Mouse (Mus musculus): ENCODE measurements around the gene Gcgr. TPM values are rescaled to one million over a fixed set of nuclear protein-coding genes. Genes with fewer than 3 reads are reported as not detected.
"Not testable (repeated sequence)": the region's sequence is repeated elsewhere in the genome, so short reads cannot be mapped to it uniquely, and the experiment has no call there.

The Gcgr gene
- polyA plus RNA-seq, 1 experiment = not detected

- peak overlapping the region; percentile 86 for H3K4me3 ChIP-seq (ENCODE audit: insufficient read depth, low read depth, low read length)
- WGBS = 71% methylated on average over 11 of the region's 11 CpGs
- H3K27ac ChIP-seq (ENCODE audit: insufficient read depth, low read depth, low read length) = peak overlapping the region; percentile 45; the same call in 1 of the 2 replicates
- no peak for TF ChIP-seq POLR2A (IDR thresholded peaks at IDR 0.05; ENCODE audit: insufficient read depth, low read depth, low read length)
- TF ChIP-seq CTCF (IDR thresholded peaks at IDR 0.05; ENCODE audit: insufficient read depth, low read depth, low read length) = no peak
- H3K4me1 ChIP-seq (ENCODE audit: control insufficient read depth, insufficient read depth, low read length) = peaks cover 22% of the 10 kb centered on the region
These were observed 19.7 kb downstream of the Gcgr start for GRCm38 (mm10) chr11:120549986-120550809.

- 96% methylated on average over 28 of the region's 28 CpGs for WGBS
- peak within 1 kb of the TSS; percentile 86 for H3K4me3 ChIP-seq (ENCODE audit: insufficient read depth, low read depth, low read length)
- H3K4me1 ChIP-seq (ENCODE audit: control insufficient read depth, insufficient read depth, low read length) = peaks cover 22% of the 10 kb centered on the region
- peak within 1 kb of the TSS; percentile 45; the same call in 1 of the 2 replicates for H3K27ac ChIP-seq (ENCODE audit: insufficient read depth, low read depth, low read length)
- no peak for TF ChIP-seq POLR2A (IDR thresholded peaks at IDR 0.05; ENCODE audit: insufficient read depth, low read depth, low read length)
- TF ChIP-seq CTCF (IDR thresholded peaks at IDR 0.05; ENCODE audit: insufficient read depth, low read depth, low read length) = no peak
These were observed 20.4 kb downstream of the Gcgr start, which contains the start of gene Ppp1r27 for GRCm38 (mm10) chr11:120550810-120551440. Gene Ppp1r27 (minus strand): TSS chr11:120551132.

- Histone ChIP-seq H3K27ac (ENCODE audit: insufficient read depth, low read depth, low read length) (no peak overlapping the region), H3K4me1 (ENCODE audit: control insufficient read depth, insufficient read depth, low read length) (peaks cover 19% of the 10 kb centered on the region), H3K4me3 (ENCODE audit: insufficient read depth, low read depth, low read length) (no peak overlapping the region)
- WGBS = 64% methylated on average over 5 of the region's 5 CpGs
- TF ChIP-seq CTCF (IDR thresholded peaks at IDR 0.05; ENCODE audit: insufficient read depth, low read depth, low read length) (no peak), POLR2A (IDR thresholded peaks at IDR 0.05; ENCODE audit: insufficient read depth, low read depth, low read length) (no peak)
These were observed 22.2 kb downstream of the Gcgr start for GRCm38 (mm10) chr11:120552736-120553135.

- TF ChIP-seq CTCF (IDR thresholded peaks at IDR 0.05; ENCODE audit: insufficient read depth, low read depth, low read length) (no peak), POLR2A (IDR thresholded peaks at IDR 0.05; ENCODE audit: insufficient read depth, low read depth, low read length) (no peak)
- H3K4me3 ChIP-seq (ENCODE audit: insufficient read depth, low read depth, low read length) = no peak overlapping the region
- H3K4me1 ChIP-seq (ENCODE audit: control insufficient read depth, insufficient read depth, low read length) = peaks cover 10% of the 10 kb centered on the region
- WGBS = 75% methylated on average over 7 of the region's 7 CpGs
- H3K27ac ChIP-seq (ENCODE audit: insufficient read depth, low read depth, low read length) = no peak overlapping the region
These were observed 24.3 kb downstream of the Gcgr start for GRCm38 (mm10) chr11:120554834-120555233.

- Histone ChIP-seq H3K4me3 (ENCODE audit: insufficient read depth, low read depth, low read length) (no peak overlapping the region), H3K4me1 (ENCODE audit: control insufficient read depth, insufficient read depth, low read length) (peaks cover 6% of the 10 kb centered on the region), H3K27ac (ENCODE audit: insufficient read depth, low read depth, low read length) (no peak overlapping the region)
- TF ChIP-seq POLR2A (IDR thresholded peaks at IDR 0.05; ENCODE audit: insufficient read depth, low read depth, low read length) (no peak), CTCF (IDR thresholded peaks at IDR 0.05; ENCODE audit: insufficient read depth, low read depth, low read length) (no peak)
- 75% methylated on average over 2 of the region's 2 CpGs for WGBS
These were observed 24.8 kb downstream of the Gcgr start for GRCm38 (mm10) chr11:120555260-120555659.

GRCm38 (mm10) chr11:120558843-120559242 is 28.3 kb downstream of the Gcgr start:
- H3K27ac ChIP-seq (ENCODE audit: insufficient read depth, low read depth, low read length); H3K4me3 ChIP-seq (ENCODE audit: insufficient read depth, low read depth, low read length); H3K4me1 ChIP-seq (ENCODE audit: control insufficient read depth, insufficient read depth, low read length): not testable (repeated sequence)
- 91% methylated on average over 6 of the region's 6 CpGs for WGBS

GRCm38 (mm10) chr11:120560952-120561728 is 30.6 kb downstream of the Gcgr start:
- no peak for TF ChIP-seq CTCF (IDR thresholded peaks at IDR 0.05; ENCODE audit: insufficient read depth, low read depth, low read length)
- no peak for TF ChIP-seq POLR2A (IDR thresholded peaks at IDR 0.05; ENCODE audit: insufficient read depth, low read depth, low read length)
- H3K4me1 ChIP-seq (ENCODE audit: control insufficient read depth, insufficient read depth, low read length) = no peaks in the 10 kb centered on the region
- H3K27ac ChIP-seq (ENCODE audit: insufficient read depth, low read depth, low read length) = no peak overlapping the region
- WGBS = 91% methylated on average over 13 of the region's 13 CpGs
- no peak overlapping the region for H3K4me3 ChIP-seq (ENCODE audit: insufficient read depth, low read depth, low read length)

- Histone ChIP-seq H3K27ac (ENCODE audit: insufficient read depth, low read depth, low read length) (no peak overlapping the region), H3K4me3 (ENCODE audit: insufficient read depth, low read depth, low read length) (no peak overlapping the region), H3K4me1 (ENCODE audit: control insufficient read depth, insufficient read depth, low read length) (no peaks in the 10 kb centered on the region)
- WGBS = 96% methylated on average over 13 of the region's 13 CpGs
- TF ChIP-seq POLR2A (IDR thresholded peaks at IDR 0.05; ENCODE audit: insufficient read depth, low read depth, low read length) = no peak
These were observed 32.5 kb downstream of the Gcgr start for GRCm38 (mm10) chr11:120562949-120563348.

GRCm38 (mm10) chr11:120565114-120565513 is 34.6 kb downstream of the Gcgr start:
- WGBS = 79% methylated on average over 9 of the region's 9 CpGs
- Histone ChIP-seq H3K4me1 (ENCODE audit: control insufficient read depth, insufficient read depth, low read length) (no peaks in the 10 kb centered on the region), H3K27ac (ENCODE audit: insufficient read depth, low read depth, low read length) (no peak overlapping the region), H3K4me3 (ENCODE audit: insufficient read depth, low read depth, low read length) (no peak overlapping the region)
- TF ChIP-seq POLR2A (IDR thresholded peaks at IDR 0.05; ENCODE audit: insufficient read depth, low read depth, low read length) (no peak), CTCF (IDR thresholded peaks at IDR 0.05; ENCODE audit: insufficient read depth, low read depth, low read length) (no peak)

All from olfactory bulb, adult 2 months (tissue).